Mouse (Mus musculus) thymus, postnatal 10 days (tissue): Measurements from ENCODE around the gene Nlrp4b.
"Not testable (repeated sequence)": the region's sequence is repeated elsewhere in the genome, so short reads cannot be mapped to it uniquely, and the experiment has no call there.

ENCODE experiments used
- DNase-seq, 2 experiments: peaks; one replicate each; pipeline ENCODE4 v3.0.0; 2021; ENCODE audit warnings: low spot score in 2 of 2

Gene Nlrp4b

DNA sequence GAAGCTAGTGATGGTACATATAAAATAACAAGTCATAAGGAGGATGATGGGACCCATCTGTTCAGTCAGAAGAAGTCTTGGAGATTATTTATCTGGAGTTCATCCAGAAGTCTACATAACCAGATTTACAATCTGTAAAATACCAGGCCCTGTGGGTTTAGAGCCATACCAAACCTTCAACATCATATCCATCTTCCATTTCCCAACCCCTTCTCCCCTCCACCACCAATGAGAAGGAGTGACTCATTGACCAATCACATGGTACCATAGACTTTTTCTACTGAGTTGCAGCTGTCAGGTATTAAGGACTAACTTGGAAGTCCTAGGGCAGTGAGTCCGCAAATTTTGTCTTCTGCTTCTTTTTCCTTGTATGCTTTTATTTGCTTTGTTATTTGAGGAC, at the start of gene Nlrp4b:
Gene Nlrp4b (plus strand): TSS at position 301 of the 400 bp plus-strand sequence.
- no peak for DNase-seq

DNA sequence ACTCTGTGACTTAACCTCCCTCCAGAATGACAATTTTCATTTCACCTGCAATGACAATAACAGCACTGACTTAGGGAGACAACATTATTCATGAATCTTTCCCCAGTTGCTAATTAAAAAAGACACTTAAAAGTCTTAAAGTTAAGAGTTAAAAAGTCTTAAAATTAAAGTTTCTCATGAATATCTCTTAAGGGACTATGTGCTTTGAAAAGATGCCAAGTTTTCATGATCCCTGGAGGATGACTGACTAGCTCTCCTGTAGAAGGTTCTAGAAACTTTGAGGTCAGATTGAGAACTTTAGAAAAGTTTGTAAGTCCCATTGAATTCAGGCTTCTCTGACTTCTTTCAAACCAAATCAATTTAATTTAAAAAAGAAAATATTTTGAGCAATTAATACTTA, 66.7 kb downstream of the Nlrp4b start, which contains the start of gene Vmn1r71:
Gene Vmn1r71 (minus strand): TSS at position 101 of the 400 bp plus-strand sequence.
- DNase-seq: no peak

DNA sequence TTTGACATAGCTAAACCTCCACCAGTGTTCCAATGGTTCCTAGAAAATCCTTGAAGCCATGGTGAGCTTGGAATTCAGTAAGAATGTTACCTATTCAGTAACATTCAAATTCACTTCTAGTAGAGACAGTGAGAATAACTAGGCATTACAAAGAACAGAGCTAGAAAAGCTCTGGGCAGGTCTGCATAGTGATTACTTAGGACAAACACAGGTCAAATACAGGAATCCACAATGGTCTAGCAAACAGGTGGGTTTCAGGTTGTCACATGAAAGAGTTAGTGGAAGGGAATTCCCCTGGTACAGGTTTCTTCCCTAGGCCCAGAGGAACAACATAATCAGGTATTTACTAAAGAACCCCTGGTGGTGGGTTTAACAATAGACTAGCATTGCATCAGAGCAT, 70.0 kb downstream of the Nlrp4b start:
- DNase-seq: not testable (repeated sequence)
